Mouse (Mus musculus): Measurements from ENCODE around the gene Ctdspl. TPM values are rescaled to one million over a fixed set of nuclear protein-coding genes. Genes with fewer than 3 reads are reported as not detected.

Gene Ctdspl
- polyA plus RNA-seq, 1 experiment = 5.5 TPM

GRCm38 (mm10) chr9:119028226-119029195 is 102.3 kb downstream of the Ctdspl start:
- TF ChIP-seq CTCF (IDR thresholded peaks at IDR 0.05; ENCODE audit: low read depth, low read length) = no peak
- TF ChIP-seq POLR2A (IDR thresholded peaks at IDR 0.05; ENCODE audit: borderline replicate concordance, low read depth, low read length) = no peak
- Histone ChIP-seq H3K4me1 (ENCODE audit: control insufficient read depth, insufficient read depth, low read length) (peaks cover 6% of the 10 kb centered on the region; the same call in 1 of the 2 replicates), H3K4me3 (ENCODE audit: insufficient read depth, low read length) (no peak overlapping the region), H3K27ac (ENCODE audit: insufficient read depth, low read depth, low read length) (no peak overlapping the region)

- TF ChIP-seq CTCF (IDR thresholded peaks at IDR 0.05; ENCODE audit: low read depth, low read length) (peak; percentile 43), POLR2A (IDR thresholded peaks at IDR 0.05; ENCODE audit: borderline replicate concordance, low read depth, low read length) (no peak)
- Histone ChIP-seq H3K4me1 (ENCODE audit: control insufficient read depth, insufficient read depth, low read length) (peaks cover 6% of the 10 kb centered on the region; the same call in 1 of the 2 replicates), H3K27ac (ENCODE audit: insufficient read depth, low read depth, low read length) (no peak overlapping the region), H3K4me3 (ENCODE audit: insufficient read depth, low read length) (no peak overlapping the region)
Observed at GRCm38 (mm10) chr9:119029568-119029967, 103.3 kb downstream of the Ctdspl start.

- TF ChIP-seq POLR2A (IDR thresholded peaks at IDR 0.05; ENCODE audit: borderline replicate concordance, low read depth, low read length) = no peak
- TF ChIP-seq CTCF (IDR thresholded peaks at IDR 0.05; ENCODE audit: low read depth, low read length) = no peak
- Histone ChIP-seq H3K4me1 (ENCODE audit: control insufficient read depth, insufficient read depth, low read length) (peaks cover 14% of the 10 kb centered on the region), H3K4me3 (ENCODE audit: insufficient read depth, low read length) (no peak overlapping the region), H3K27ac (ENCODE audit: insufficient read depth, low read depth, low read length) (no peak overlapping the region)
Observed at GRCm38 (mm10) chr9:119031038-119031437, 104.8 kb downstream of the Ctdspl start.

GRCm38 (mm10) chr9:119031772-119032171 is 105.5 kb downstream of the Ctdspl start:
- Histone ChIP-seq H3K4me3 (ENCODE audit: insufficient read depth, low read length) (no peak overlapping the region), H3K4me1 (ENCODE audit: control insufficient read depth, insufficient read depth, low read length) (peaks cover 21% of the 10 kb centered on the region), H3K27ac (ENCODE audit: insufficient read depth, low read depth, low read length) (no peak overlapping the region)
- TF ChIP-seq CTCF (IDR thresholded peaks at IDR 0.05; ENCODE audit: low read depth, low read length) (no peak), POLR2A (IDR thresholded peaks at IDR 0.05; ENCODE audit: borderline replicate concordance, low read depth, low read length) (no peak)

GRCm38 (mm10) chr9:119032538-119032937 is 106.3 kb downstream of the Ctdspl start:
- peaks cover 27% of the 10 kb centered on the region for H3K4me1 ChIP-seq (ENCODE audit: control insufficient read depth, insufficient read depth, low read length)
- TF ChIP-seq POLR2A (IDR thresholded peaks at IDR 0.05; ENCODE audit: borderline replicate concordance, low read depth, low read length) = no peak
- TF ChIP-seq CTCF (IDR thresholded peaks at IDR 0.05; ENCODE audit: low read depth, low read length) = no peak
- H3K27ac ChIP-seq (ENCODE audit: insufficient read depth, low read depth, low read length) = no peak overlapping the region

GRCm38 (mm10) chr9:119033111-119033921 is 107.1 kb downstream of the Ctdspl start:
- Histone ChIP-seq H3K4me3 (ENCODE audit: insufficient read depth, low read length) (no peak overlapping the region), H3K4me1 (ENCODE audit: control insufficient read depth, insufficient read depth, low read length) (peaks cover 30% of the 10 kb centered on the region), H3K27ac (ENCODE audit: insufficient read depth, low read depth, low read length) (no peak overlapping the region)
- TF ChIP-seq CTCF (IDR thresholded peaks at IDR 0.05; ENCODE audit: low read depth, low read length) = no peak
- no peak for TF ChIP-seq POLR2A (IDR thresholded peaks at IDR 0.05; ENCODE audit: borderline replicate concordance, low read depth, low read length)

More at GRCm38 (mm10) chr9:119032538-119032937, 106.3 kb downstream of the Ctdspl start:
- H3K4me3 ChIP-seq (ENCODE audit: insufficient read depth, low read length) = no peak overlapping the region

GRCm38 (mm10) chr9:119034069-119034468 is 107.8 kb downstream of the Ctdspl start:
- Histone ChIP-seq H3K4me1 (ENCODE audit: control insufficient read depth, insufficient read depth, low read length) (peaks cover 24% of the 10 kb centered on the region), H3K27ac (ENCODE audit: insufficient read depth, low read depth, low read length) (no peak overlapping the region), H3K4me3 (ENCODE audit: insufficient read depth, low read length) (no peak overlapping the region)
- TF ChIP-seq POLR2A (IDR thresholded peaks at IDR 0.05; ENCODE audit: borderline replicate concordance, low read depth, low read length) (no peak), CTCF (IDR thresholded peaks at IDR 0.05; ENCODE audit: low read depth, low read length) (no peak)

- no peak for TF ChIP-seq POLR2A (IDR thresholded peaks at IDR 0.05; ENCODE audit: borderline replicate concordance, low read depth, low read length)
- no peak for TF ChIP-seq CTCF (IDR thresholded peaks at IDR 0.05; ENCODE audit: low read depth, low read length)
- no peak overlapping the region for H3K4me3 ChIP-seq (ENCODE audit: insufficient read depth, low read length)
- H3K27ac ChIP-seq (ENCODE audit: insufficient read depth, low read depth, low read length) = no peak overlapping the region
- peaks cover 24% of the 10 kb centered on the region for H3K4me1 ChIP-seq (ENCODE audit: control insufficient read depth, insufficient read depth, low read length)
Observed at GRCm38 (mm10) chr9:119034676-119035665, 108.7 kb downstream of the Ctdspl start.

- Histone ChIP-seq H3K4me3 (ENCODE audit: insufficient read depth, low read length) (no peak overlapping the region), H3K27ac (ENCODE audit: insufficient read depth, low read depth, low read length) (no peak overlapping the region), H3K4me1 (ENCODE audit: control insufficient read depth, insufficient read depth, low read length) (peaks cover 24% of the 10 kb centered on the region)
- no peak for TF ChIP-seq CTCF (IDR thresholded peaks at IDR 0.05; ENCODE audit: low read depth, low read length)
- no peak for TF ChIP-seq POLR2A (IDR thresholded peaks at IDR 0.05; ENCODE audit: borderline replicate concordance, low read depth, low read length)
Observed at GRCm38 (mm10) chr9:119035836-119036235, 109.6 kb downstream of the Ctdspl start.
